Mouse (Mus musculus) embryonic stem cell, embryonic (primary cell): ENCODE data around the gene Islr2.

Experiments used
- CTCF ChIA-PET, 4 experiments: fragments of 300-600 bp in 2 of 4; fragments of 350-600 bp in 2 of 4; sonication (Branson Sonifier 250); formaldehyde crosslinking; loops; one replicate each; lab custom pipeline; 2022; ENCODE audit warnings: inconsistent platforms in 2 of 4; lab: Charles Lee
- POLR2A ChIA-PET, 4 experiments: fragments of 300-600 bp in 2 of 4; fragments of 350-600 bp in 2 of 4; sonication (Branson Sonifier 250); formaldehyde crosslinking; loops; one replicate each; lab custom pipeline; 2022; ENCODE audit warnings: antibody characterized with exemption in 4 of 4, inconsistent platforms in 1 of 4; lab: Charles Lee

Gene Islr2

GRCm38 (mm10) chr9:58195671-58196070 is 8.4 kb downstream of the Islr2 start:
- POLR2A ChIA-PET = interaction anchor here in 3 of 4 experiments (0.8 to 3.5 kb wide), 16 partner anchors 8 to 330 kb away, joined by 3 to 19 read pairs (median 4); partner anchors contain the start of genes Islr (in 2 of the 3) and Islr2 (in 2 of the 3)
- CTCF ChIA-PET = interaction anchor here in 3 of 4 experiments (0.6 to 2.9 kb wide), 6 partner anchors 8 to 157 kb away, joined by 3 to 19 read pairs (median 4); partner anchors contain the start of genes Islr (in 2 of the 3) and Islr2 (in 2 of the 3)

- CTCF ChIA-PET = interaction anchor here in 3 of 4 experiments (0.6 to 2.9 kb wide), 9 partner anchors 10 to 203 kb away, joined by 3 to 19 read pairs (median 6); partner anchors contain the start of genes Islr (in 1 of the 3) and Islr2 (in 1 of the 3)
- POLR2A ChIA-PET = interaction anchor here (0.5 to 3.5 kb wide), 19 partner anchors 10 to 641 kb away, joined by 3 to 19 read pairs (median 4); partner anchors contain the start of genes Islr (in 2 of the 4), Islr2 (in 2 of the 4) and Pml (in 1 of the 4)
These were observed 9.9 kb downstream of the Islr2 start for GRCm38 (mm10) chr9:58194222-58194621.

GRCm38 (mm10) chr9:58184456-58184855 is 19.7 kb downstream of the Islr2 start:
- ChIA-PET CTCF (interaction anchor here in 2 of 4 experiments (0.6 to 1.3 kb wide), 5 partner anchors 20 to 396 kb away, joined by 3 to 4 read pairs (median 4); partner anchors contain the start of genes Islr (in 1 of the 2) and Islr2 (in 1 of the 2)), POLR2A (interaction anchor here in 2 of 4 experiments (0.9 to 2.1 kb wide), 4 partner anchors 20 to 144 kb away, joined by 3 to 7 read pairs (median 5); partner anchors contain the start of genes Islr (in 1 of the 2) and Islr2 (in 1 of the 2))

GRCm38 (mm10) chr9:58179390-58179789 is 24.7 kb downstream of the Islr2 start:
- CTCF ChIA-PET = interaction anchor here in 2 of 4 experiments (0.8 kb wide), 2 partner anchors 25 to 214 kb away, joined by 3 read pairs; partner anchors contain the start of genes Islr (in 1 of the 2) and Islr2 (in 1 of the 2)

GRCm38 (mm10) chr9:58177165-58177564 is 27.0 kb downstream of the Islr2 start:
- CTCF ChIA-PET = interaction anchor here in 1 of 4 experiments (0.6 kb wide), 1 partner anchor 27 kb away, joined by 3 read pairs; the partner anchor contains the start of genes Islr and Islr2
- POLR2A ChIA-PET = no interaction called here

More at GRCm38 (mm10) chr9:58179390-58179789, 24.7 kb downstream of the Islr2 start:
- POLR2A ChIA-PET = interaction anchor here in 1 of 4 experiments (0.6 to 0.9 kb wide), 2 partner anchors 149 to 1133 kb away, joined by 3 read pairs; no protein-coding TSS in a partner anchor

DNA sequence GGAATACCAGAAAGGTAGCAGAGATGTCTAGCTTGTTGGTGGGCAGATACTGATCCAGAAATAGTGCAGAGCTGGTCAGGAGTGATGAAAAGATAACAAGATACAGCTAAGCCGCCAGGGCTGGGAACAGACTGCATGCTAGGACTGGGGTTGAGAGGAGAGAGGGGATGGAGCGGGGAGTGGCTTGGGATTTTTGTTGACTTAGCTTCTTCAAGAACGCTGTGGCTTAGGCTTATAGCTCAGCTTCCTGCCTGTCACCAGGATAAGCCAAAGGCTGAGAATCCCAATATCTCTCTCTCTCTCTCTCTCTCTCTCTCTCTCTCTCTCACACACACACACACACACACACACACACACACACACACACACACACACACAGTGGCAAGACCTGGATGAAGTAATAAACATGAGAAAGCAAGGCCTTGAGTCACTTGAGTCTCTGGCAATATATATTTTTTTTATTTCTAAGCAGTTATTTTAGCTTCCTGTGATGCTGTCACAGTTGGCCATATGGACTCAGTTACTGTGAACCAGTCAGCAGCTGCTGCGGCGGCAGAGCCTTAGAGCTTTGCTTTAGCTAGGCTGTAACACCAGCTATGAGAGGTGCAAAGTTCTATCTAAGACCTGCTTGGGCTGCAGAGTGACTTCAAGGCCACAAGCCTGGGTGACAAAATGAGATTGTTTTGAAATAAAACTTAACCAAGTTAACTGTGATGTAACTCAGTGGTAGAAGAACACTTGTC is 28.2 kb downstream of the Islr2 start:
- ChIA-PET POLR2A (interaction anchor here in 1 of 4 experiments (0.9 to 1.2 kb wide), 2 partner anchors 122 to 124 kb away, joined by 3 read pairs; no protein-coding TSS in a partner anchor), CTCF (interaction anchor here in 3 of 4 experiments (0.5 to 1.0 kb wide), 4 partner anchors 23 to 118 kb away, joined by 4 to 10 read pairs (median 6); partner anchors contain the start of genes Islr (in 1 of the 3) and Islr2 (in 1 of the 3))

- POLR2A ChIA-PET = interaction anchor here (0.6 to 1.9 kb wide), 6 partner anchors 30 to 272 kb away, joined by 3 to 7 read pairs (median 4); no protein-coding TSS in a partner anchor
- CTCF ChIA-PET = no interaction called here
These were observed 29.3 kb downstream of the Islr2 start for GRCm38 (mm10) chr9:58174818-58175251.

DNA sequence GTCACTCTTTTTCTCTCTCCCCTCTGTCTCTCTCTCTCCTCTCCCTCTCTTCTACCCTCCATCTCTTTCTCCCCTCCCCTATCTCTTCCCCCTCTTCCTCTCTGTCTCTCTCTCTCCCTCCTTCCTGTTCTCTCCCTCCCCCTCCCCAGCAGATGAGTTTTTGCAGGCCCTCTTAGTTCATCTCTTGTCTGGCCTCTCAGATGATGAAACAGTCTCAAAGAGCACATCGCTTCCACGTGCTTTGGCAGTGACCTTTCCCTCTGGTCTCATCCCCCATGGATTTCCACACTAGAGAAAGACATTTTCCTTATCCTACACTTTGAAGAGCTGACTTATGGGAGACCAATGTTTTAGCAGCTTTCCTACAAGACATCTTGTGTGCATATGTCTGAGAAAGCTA is 31.3 kb downstream of the Islr2 start:
- ChIA-PET POLR2A (interaction anchor here in 1 of 4 experiments (1.9 kb wide), 1 partner anchor 232 kb away, joined by 4 read pairs; no protein-coding TSS in a partner anchor), CTCF (interaction anchor here in 3 of 4 experiments (0.7 to 1.5 kb wide), 3 partner anchors 11 to 134 kb away, joined by 3 read pairs; no protein-coding TSS in a partner anchor)

GRCm38 (mm10) chr9:58169426-58169825 is 34.7 kb downstream of the Islr2 start:
- ChIA-PET CTCF (interaction anchor here (0.6 to 1.3 kb wide), 5 partner anchors 35 to 152 kb away, joined by 3 to 6 read pairs (median 4); partner anchors contain the start of genes Islr (in 2 of the 4) and Islr2 (in 2 of the 4)), POLR2A (interaction anchor here in 2 of 4 experiments (0.7 to 1.8 kb wide), 2 partner anchors 11 to 43 kb away, joined by 3 to 4 read pairs; no protein-coding TSS in a partner anchor)

DNA sequence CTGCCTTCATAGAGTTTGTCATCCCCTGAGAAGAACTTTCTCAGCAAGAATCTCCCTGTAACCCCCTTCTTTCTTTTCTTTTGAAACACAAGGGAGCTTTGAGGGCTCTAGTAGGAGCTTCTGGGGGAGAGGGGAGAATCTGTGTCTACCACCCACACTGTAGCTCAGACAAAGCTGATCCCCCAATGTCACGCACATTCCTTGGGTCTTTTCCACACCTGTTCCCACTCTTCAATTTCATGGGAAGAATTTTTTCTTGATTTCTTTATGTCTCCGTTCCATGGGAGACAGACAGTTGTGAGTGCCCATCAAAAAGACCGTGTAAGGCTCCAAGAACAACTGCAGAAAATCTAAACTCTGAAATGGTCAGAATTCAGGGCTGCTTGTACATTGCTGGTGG is 35.2 kb downstream of the Islr2 start:
- POLR2A ChIA-PET = interaction anchor here in 2 of 4 experiments (0.7 to 1.8 kb wide), 3 partner anchors 10 to 42 kb away, joined by 3 to 4 read pairs (median 4); no protein-coding TSS in a partner anchor
- CTCF ChIA-PET = interaction anchor here in 2 of 4 experiments (0.6 to 0.7 kb wide), 2 partner anchors 36 to 58 kb away, joined by 4 to 5 read pairs; no protein-coding TSS in a partner anchor

DNA sequence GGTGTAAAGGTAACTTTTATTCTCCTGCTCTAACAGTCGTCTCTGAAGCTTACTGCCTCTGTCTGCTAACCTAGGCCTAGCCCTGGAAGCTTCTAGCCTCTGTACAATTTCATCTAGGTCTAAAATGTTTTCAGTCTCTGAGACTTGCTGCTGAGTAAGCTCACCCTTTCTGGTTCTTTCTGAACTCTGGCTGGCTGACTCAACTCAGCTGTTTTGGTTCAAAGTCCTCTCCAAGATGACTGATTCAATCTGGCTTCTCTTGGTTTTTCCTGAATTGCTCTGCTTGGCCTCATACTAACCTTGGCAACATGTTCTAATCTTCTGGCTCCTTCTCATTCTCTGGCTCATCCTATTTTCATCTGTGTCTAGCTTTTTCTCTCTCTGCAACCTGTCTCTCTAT is 38.3 kb downstream of the Islr2 start:
- ChIA-PET CTCF (interaction anchor here in 1 of 4 experiments (0.6 kb wide), 1 partner anchor 579 kb away, joined by 3 read pairs; no protein-coding TSS in a partner anchor), POLR2A (no interaction called here)

DNA sequence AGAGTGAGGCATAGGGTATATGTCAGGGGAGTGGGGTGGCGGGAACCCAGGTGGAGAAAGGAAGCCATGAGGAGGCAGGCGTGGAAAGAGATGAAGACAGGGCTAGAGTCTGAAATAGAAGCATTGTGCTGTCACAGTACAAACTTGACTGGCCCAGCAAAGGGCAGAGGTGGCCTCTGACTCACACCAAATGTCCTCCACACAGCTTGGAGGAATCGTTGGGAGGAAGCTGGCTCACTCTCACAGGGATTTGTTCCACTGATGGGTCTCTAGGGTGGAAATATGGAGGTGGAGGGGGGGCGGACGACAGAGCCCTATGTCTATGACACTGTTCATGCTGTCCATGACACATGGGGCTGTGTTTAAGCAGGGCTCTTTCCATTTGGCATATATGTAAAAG is 41.0 kb downstream of the Islr2 start:
- CTCF ChIA-PET = no interaction called here
- POLR2A ChIA-PET = interaction anchor here in 1 of 4 experiments (0.6 kb wide), 1 partner anchor 158 kb away, joined by 3 read pairs; no protein-coding TSS in a partner anchor

- ChIA-PET CTCF (interaction anchor here in 3 of 4 experiments (0.5 to 1.0 kb wide), 3 partner anchors 11 to 927 kb away, joined by 3 to 5 read pairs (median 3); no protein-coding TSS in a partner anchor), POLR2A (interaction anchor here in 2 of 4 experiments (0.6 to 1.3 kb wide), 2 partner anchors 42 to 50 kb away, joined by 3 read pairs; partner anchors contain the start of genes Islr (in 1 of the 2) and Islr2 (in 1 of the 2))
These were observed 41.9 kb downstream of the Islr2 start for GRCm38 (mm10) chr9:58162173-58162572.

DNA sequence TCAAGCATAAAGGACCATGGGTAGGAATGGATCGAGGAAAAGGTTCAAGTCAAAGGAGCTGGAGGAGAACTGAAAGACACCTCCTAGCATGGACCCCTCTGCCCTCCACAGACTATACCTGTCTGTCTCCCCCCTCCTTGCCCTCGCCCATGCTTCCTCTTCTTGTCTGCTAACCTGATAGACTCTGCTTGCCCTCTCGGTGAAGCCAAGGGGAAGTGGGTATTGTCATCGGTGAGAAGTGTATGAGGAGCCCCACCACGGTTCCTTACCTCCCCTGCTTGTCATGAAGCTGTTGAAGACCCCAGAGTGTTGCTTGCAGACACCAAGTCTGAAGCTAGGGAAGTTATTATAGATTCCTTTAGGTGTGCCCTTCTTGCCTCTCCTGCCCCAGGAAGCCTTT is 43.8 kb downstream of the Islr2 start:
- POLR2A ChIA-PET = interaction anchor here in 2 of 4 experiments (0.6 to 0.7 kb wide), 2 partner anchors 44 to 1007 kb away, joined by 3 read pairs; no protein-coding TSS in a partner anchor

GRCm38 (mm10) chr9:58159855-58160254 is 44.3 kb downstream of the Islr2 start:
- POLR2A ChIA-PET = interaction anchor here in 2 of 4 experiments (0.6 to 2.0 kb wide), 3 partner anchors 9 to 1008 kb away, joined by 3 to 4 read pairs (median 3); no protein-coding TSS in a partner anchor

More for the DNA sequence above, 43.8 kb downstream of the Islr2 start:
- CTCF ChIA-PET = no interaction called here

GRCm38 (mm10) chr9:58158541-58159311 is 45.4 kb downstream of the Islr2 start:
- ChIA-PET POLR2A (interaction anchor here in 3 of 4 experiments (0.5 to 2.0 kb wide), 5 partner anchors 10 to 116 kb away, joined by 3 to 9 read pairs (median 4); no protein-coding TSS in a partner anchor), CTCF (interaction anchor here (0.5 to 0.9 kb wide), 5 partner anchors 10 to 126 kb away, joined by 3 to 4 read pairs (median 3); no protein-coding TSS in a partner anchor)

More at GRCm38 (mm10) chr9:58159855-58160254, 44.3 kb downstream of the Islr2 start:
- CTCF ChIA-PET = interaction anchor here in 1 of 4 experiments (0.6 kb wide), 1 partner anchor 182 kb away, joined by 4 read pairs; no protein-coding TSS in a partner anchor
